Mouse (Mus musculus) large intestine, adult 2 months (tissue): ENCODE results near the gene Angpt4. TPM values are rescaled to one million over a fixed set of nuclear protein-coding genes. Genes with fewer than 3 reads are reported as not detected.

ENCODE experiments used
- DNase-seq: peaks from one replicate; pipeline ENCODE4 v3.0.0-alpha.2; 2012; ENCODE audit warnings: low read depth, low spot score
- whole genome bisulfite sequencing: fragments of 180-500 bp; shearing (Covaris S2); methylation state at CpG from one replicate; pipeline ENCODE4 v1.1.7; 2018; 5-methylcytosine and 5-hydroxymethylcytosine counted together
- polyA plus RNA-seq: library from polyadenylated mRNA; depleted of rRNA; stranded (reverse); fragments of >200 nt; gene quantifications from 2 replicates; pipeline ENCODE4 v1.2.3, GENCODE M21; 2012; rRNA removed

The Angpt4 gene
- polyA plus RNA-seq, result 0.32 and 0.49 TPM in 2 replicates

- WGBS, result 56% methylated on average over 13 of the region's 13 CpGs
- no peak for DNase-seq
These were observed at the start of gene Angpt4 for GRCm38 (mm10) chr2:151910919-151911500. Gene Angpt4, plus strand, starts transcription at chr2:151911210.

GRCm38 (mm10) chr2:151862257-151862810 is 48.7 kb upstream of the Angpt4 start:
- 43% methylated on average over 5 of the region's 5 CpGs for WGBS
- DNase-seq, result no peak

GRCm38 (mm10) chr2:151864941-151865340 is 46.1 kb upstream of the Angpt4 start:
- WGBS, result 88% methylated on average over 6 of the region's 6 CpGs
- DNase-seq, result no peak

GRCm38 (mm10) chr2:151866487-151866886 is 44.5 kb upstream of the Angpt4 start:
- 36% methylated on average over 4 of the region's 4 CpGs for WGBS
- no peak for DNase-seq

GRCm38 (mm10) chr2:151868196-151868595 is 42.8 kb upstream of the Angpt4 start:
- 78% methylated on average over 8 of the region's 8 CpGs for WGBS

GRCm38 (mm10) chr2:151874551-151874950 is 36.5 kb upstream of the Angpt4 start:
- no peak for DNase-seq

More at GRCm38 (mm10) chr2:151868196-151868595, 42.8 kb upstream of the Angpt4 start:
- no peak for DNase-seq

- 13% methylated on average over 8 of the region's 8 CpGs for WGBS
- DNase-seq, result no peak
These were observed 35.0 kb upstream of the Angpt4 start for GRCm38 (mm10) chr2:151876012-151876485.

- 79% methylated on average over 3 of the region's 3 CpGs for WGBS
- no peak for DNase-seq
These were observed 32.4 kb upstream of the Angpt4 start for GRCm38 (mm10) chr2:151878645-151879044.

- DNase-seq, result no peak
- 36% methylated on average over 2 of the region's 2 CpGs for WGBS
These were observed 31.2 kb upstream of the Angpt4 start for GRCm38 (mm10) chr2:151879760-151880159.

GRCm38 (mm10) chr2:151891031-151891430 is 20.0 kb upstream of the Angpt4 start:
- WGBS, result 54% methylated on average over 6 of the region's 6 CpGs
- no peak for DNase-seq

GRCm38 (mm10) chr2:151893122-151893774 is 17.8 kb upstream of the Angpt4 start:
- WGBS, result 47% methylated on average over 15 of the region's 15 CpGs
- DNase-seq, result no peak

GRCm38 (mm10) chr2:151894209-151894980 is 16.6 kb upstream of the Angpt4 start:
- no peak for DNase-seq
- 49% methylated on average over 8 of the region's 8 CpGs for WGBS

GRCm38 (mm10) chr2:151895911-151896310 is 15.1 kb upstream of the Angpt4 start:
- no peak for DNase-seq
- 70% methylated on average over 5 of the region's 5 CpGs for WGBS

GRCm38 (mm10) chr2:151898106-151898505 is 12.9 kb upstream of the Angpt4 start:
- 66% methylated on average over 1 of the region's 1 CpGs for WGBS
- DNase-seq, result no peak

- DNase-seq, result no peak
- 19% methylated on average over 4 of the region's 4 CpGs for WGBS
These were observed 10.2 kb upstream of the Angpt4 start for GRCm38 (mm10) chr2:151900845-151901244.

- 85% methylated on average over 6 of the region's 6 CpGs for WGBS
- DNase-seq, result no peak
These were observed 7.7 kb upstream of the Angpt4 start for GRCm38 (mm10) chr2:151903267-151903666.

- WGBS, result 75% methylated on average over 4 of the region's 4 CpGs
These were observed 7.1 kb upstream of the Angpt4 start for GRCm38 (mm10) chr2:151903933-151904332.

GRCm38 (mm10) chr2:151904636-151905035 is 6.4 kb upstream of the Angpt4 start:
- DNase-seq, result no peak
- 45% methylated on average over 3 of the region's 3 CpGs for WGBS

More at GRCm38 (mm10) chr2:151903933-151904332, 7.1 kb upstream of the Angpt4 start:
- DNase-seq, result no peak

- no peak for DNase-seq
- WGBS, result 56% methylated on average over 2 of the region's 2 CpGs
These were observed 4.0 kb upstream of the Angpt4 start for GRCm38 (mm10) chr2:151907020-151907419.

GRCm38 (mm10) chr2:151909386-151909785 is 1.6 kb upstream of the Angpt4 start:
- no peak for DNase-seq
- WGBS, result 75% methylated on average over 3 of the region's 3 CpGs
